Mouse (Mus musculus) heart, postnatal 0 days (tissue): ENCODE measurements around the gene Plxna4.

Source experiments
- CTCF ChIP-seq: IDR thresholded peaks from 2 replicates; pipeline ENCODE4 v1.5.1; 2016; ENCODE audit warnings: antibody characterized with exemption, control low read depth, low read depth
- EP300 ChIP-seq: IDR thresholded peaks from 2 replicates; pipeline ENCODE4 v1.6.1; 2016; ENCODE audit warnings: antibody characterized with exemption, low read depth

- no peak for TF ChIP-seq CTCF
- TF ChIP-seq EP300, result no peak
These were observed 44.0 kb downstream of the Plxna4 start for GRCm38 (mm10) chr6:32544021-32544420.
